Mouse (Mus musculus) hindbrain, embryonic 13.5 days (tissue): ENCODE measurements around the gene Hes2. TPM values are rescaled to one million over a fixed set of nuclear protein-coding genes. Genes with fewer than 3 reads are reported as not detected.

Experiments used
- ATAC-seq: fragments of 200-750 bp; cut with Nextera tagmentation; 2 replicates; pipeline ENCODE4 v1.8.0; 2017; ENCODE audit warnings: moderate TSS enrichment; ENCODE audit not compliant: low FRiP score
- H3K27ac ChIP-seq: fragments of 300-500 bp; sonication (generic); 2 replicates; pipeline ENCODE4 v1.5.1; 2015; ENCODE audit warnings: inconsistent platforms, mild to moderate bottlenecking, moderate library complexity
- H3K27me3 ChIP-seq: fragments of 300-500 bp; sonication (generic); 2 replicates; pipeline ENCODE4 v1.6.1; 2015; ENCODE audit warnings: mild to moderate bottlenecking, inconsistent platforms
- H3K36me3 ChIP-seq: fragments of 300-500 bp; sonication (generic); 2 replicates; pipeline ENCODE4 v1.6.1; 2015; ENCODE audit warnings: mild to moderate bottlenecking, inconsistent platforms
- H3K4me1 ChIP-seq: fragments of 300-500 bp; sonication (generic); replicated peaks from 2 replicates; pipeline ENCODE4 v1.6.1; 2015; ENCODE audit warnings: inconsistent platforms
- H3K4me2 ChIP-seq: fragments of 300-500 bp; sonication (generic); 2 replicates; pipeline ENCODE4 v1.6.1; 2015; ENCODE audit warnings: inconsistent platforms, mild to moderate bottlenecking, moderate library complexity
- H3K4me3 ChIP-seq: fragments of 300-500 bp; sonication (generic); 2 replicates; pipeline ENCODE4 v1.5.1; 2015; ENCODE audit warnings: mild to moderate bottlenecking, inconsistent platforms
- H3K9ac ChIP-seq: fragments of 300-500 bp; sonication (generic); 2 replicates; pipeline ENCODE4 v1.6.1; 2015; ENCODE audit warnings: mild to moderate bottlenecking, inconsistent platforms
- H3K9me3 ChIP-seq: fragments of 300-500 bp; sonication (generic); 2 replicates; pipeline ENCODE4 v1.6.1; 2016; ENCODE audit warnings: inconsistent platforms
- WGBS: fragments of 180-500 bp; shearing (Covaris S2); methylation state at CpG from one replicate; pipeline ENCODE4 v1.1.7; 2015; 5-methylcytosine and 5-hydroxymethylcytosine counted together
- polyA plus RNA-seq: library from polyadenylated mRNA; unstranded; fragments of >200 nt; fragmentation: Nextera tagmentation; extraction: Ambion mirVana; gene quantifications from 2 replicates; pipeline ENCODE4 v1.2.1, GENCODE M21; 2015

Hes2 gene
- polyA plus RNA-seq, 1 experiment from 2014 or later = 0.34 TPM

- 86% methylated on average over 5 of the region's 5 CpGs for WGBS
- ATAC-seq = no peak
- no peak overlapping the region for H3K4me2 ChIP-seq
- H3K36me3 ChIP-seq = no peaks in the 10 kb centered on the region
- H3K27me3 ChIP-seq = 0 out of 2 replicates have a peak, but pooled peaks cover 3% of the 10 kb centered on the region
- no peak overlapping the region for H3K4me3 ChIP-seq
- no peak overlapping the region for H3K27ac ChIP-seq
- no peaks in the 10 kb centered on the region for H3K9me3 ChIP-seq
- H3K9ac ChIP-seq = no peak overlapping the region
- H3K4me1 ChIP-seq = peaks cover 18% of the 10 kb centered on the region
Observed at GRCm38 (mm10) chr4:152197545-152197944, 38.9 kb downstream of the Hes2 start.

GRCm38 (mm10) chr4:152199617-152200016, 41.0 kb downstream of the Hes2 start:
- no peak for ATAC-seq
- 0 out of 2 replicates have a peak, but pooled peaks cover 3% of the 10 kb centered on the region for H3K27me3 ChIP-seq
- no peak overlapping the region for H3K9ac ChIP-seq
- H3K9me3 ChIP-seq = no peaks in the 10 kb centered on the region
- H3K27ac ChIP-seq = no peak overlapping the region
- no peak overlapping the region for H3K4me3 ChIP-seq
- H3K4me2 ChIP-seq = no peak overlapping the region
- H3K4me1 ChIP-seq = peaks cover 15% of the 10 kb centered on the region
- WGBS = 83% methylated on average over 1 of the region's 1 CpGs
- H3K36me3 ChIP-seq = no peaks in the 10 kb centered on the region

GRCm38 (mm10) chr4:152201492-152201891, 42.8 kb downstream of the Hes2 start:
- no peak overlapping the region for H3K9ac ChIP-seq
- H3K4me1 ChIP-seq = peaks cover 27% of the 10 kb centered on the region
- no peak overlapping the region for H3K27ac ChIP-seq
- no peaks in the 10 kb centered on the region for H3K36me3 ChIP-seq
- WGBS = 80% methylated on average over 6 of the region's 6 CpGs
- 0 out of 2 replicates have a peak, but pooled peaks cover 3% of the 10 kb centered on the region for H3K27me3 ChIP-seq
- H3K4me2 ChIP-seq = no peak overlapping the region
- no peak overlapping the region for H3K4me3 ChIP-seq
- H3K9me3 ChIP-seq = no peaks in the 10 kb centered on the region
- ATAC-seq = no peak

- no peak overlapping the region for H3K4me3 ChIP-seq
- no peak overlapping the region for H3K9ac ChIP-seq
- H3K36me3 ChIP-seq = peaks cover 4% of the 10 kb centered on the region; the same call in 1 of the 2 replicates
- H3K4me2 ChIP-seq = no peak overlapping the region
- H3K9me3 ChIP-seq = no peaks in the 10 kb centered on the region
- 0 out of 2 replicates have a peak, but pooled peaks cover 3% of the 10 kb centered on the region for H3K27me3 ChIP-seq
- 96% methylated on average over 1 of the region's 1 CpGs for WGBS
- H3K4me1 ChIP-seq = peaks cover 27% of the 10 kb centered on the region
- H3K27ac ChIP-seq = no peak overlapping the region
- no peak for ATAC-seq
Observed at GRCm38 (mm10) chr4:152202418-152202817, 43.8 kb downstream of the Hes2 start.

- ATAC-seq = no peak
- WGBS = 91% methylated on average over 3 of the region's 3 CpGs
- Histone ChIP-seq H3K4me3 (no peak overlapping the region), H3K9ac (no peak overlapping the region), H3K4me1 (peaks cover 27% of the 10 kb centered on the region), H3K4me2 (no peak overlapping the region), H3K27ac (no peak overlapping the region), H3K27me3 (0 out of 2 replicates have a peak, but pooled peaks cover 3% of the 10 kb centered on the region), H3K9me3 (no peaks in the 10 kb centered on the region), H3K36me3 (peaks cover 4% of the 10 kb centered on the region; the same call in 1 of the 2 replicates)
Observed at GRCm38 (mm10) chr4:152202905-152203304, 44.2 kb downstream of the Hes2 start.

DNA sequence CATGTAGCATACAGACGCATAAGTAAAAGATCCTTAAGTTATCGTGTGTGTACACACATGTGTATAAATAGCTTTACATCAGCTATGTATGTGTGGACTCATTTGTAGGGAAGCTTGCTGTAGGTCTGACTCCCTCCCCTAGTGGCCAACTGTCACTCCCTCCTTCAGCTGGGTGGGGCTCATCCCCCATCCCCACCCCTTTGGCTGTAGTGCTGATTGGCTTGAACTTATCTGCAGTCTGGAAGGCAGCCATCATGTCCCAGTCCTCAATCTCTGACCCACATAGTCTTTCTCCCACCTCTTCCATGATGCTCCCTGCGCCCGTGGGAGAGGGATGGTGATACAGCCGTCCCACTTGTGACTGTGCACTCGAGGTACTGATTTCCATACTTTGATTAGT, 46.0 kb downstream of the Hes2 start:
- 0 out of 2 replicates have a peak, but pooled peaks cover 3% of the 10 kb centered on the region for H3K27me3 ChIP-seq
- H3K4me1 ChIP-seq = peaks cover 27% of the 10 kb centered on the region
- H3K4me2 ChIP-seq = no peak overlapping the region
- H3K27ac ChIP-seq = no peak overlapping the region
- peaks cover 5% of the 10 kb centered on the region; the same call in 1 of the 2 replicates for H3K36me3 ChIP-seq
- no peaks in the 10 kb centered on the region for H3K9me3 ChIP-seq
- 94% methylated on average over 6 of the region's 6 CpGs for WGBS
- H3K9ac ChIP-seq = no peak overlapping the region
- H3K4me3 ChIP-seq = no peak overlapping the region
- no peak for ATAC-seq

- 0 out of 2 replicates have a peak, but pooled peaks cover 4% of the 10 kb centered on the region for H3K27me3 ChIP-seq
- no peaks in the 10 kb centered on the region for H3K9me3 ChIP-seq
- H3K4me1 ChIP-seq = peaks cover 23% of the 10 kb centered on the region
- no peak overlapping the region for H3K4me2 ChIP-seq
- H3K4me3 ChIP-seq = no peak overlapping the region
- 59% methylated on average over 6 of the region's 6 CpGs for WGBS
- no peak for ATAC-seq
- no peak overlapping the region for H3K27ac ChIP-seq
- peaks cover 11% of the 10 kb centered on the region for H3K36me3 ChIP-seq
- H3K9ac ChIP-seq = no peak overlapping the region
Observed at GRCm38 (mm10) chr4:152206199-152206598, 47.5 kb downstream of the Hes2 start.

GRCm38 (mm10) chr4:152209623-152210022, 51.0 kb downstream of the Hes2 start:
- peaks cover 28% of the 10 kb centered on the region for H3K27me3 ChIP-seq
- ATAC-seq = no peak
- no peak overlapping the region for H3K9ac ChIP-seq
- peaks cover 24% of the 10 kb centered on the region; the same call in 1 of the 2 replicates for H3K4me1 ChIP-seq
- peaks cover 11% of the 10 kb centered on the region for H3K36me3 ChIP-seq
- no peak overlapping the region for H3K4me3 ChIP-seq
- 49% methylated on average over 4 of the region's 4 CpGs for WGBS
- H3K9me3 ChIP-seq = no peaks in the 10 kb centered on the region
- H3K4me2 ChIP-seq = no peak overlapping the region
- no peak overlapping the region for H3K27ac ChIP-seq

Other genes with a start within 250 kb of the Hes2 start
- gene Dnajc11, start 225.2 kb upstream of the Hes2 start, polyA plus RNA-seq = 84.3 and 86.5 TPM in 2 replicates
- gene Thap3, start 169.9 kb upstream of the Hes2 start, polyA plus RNA-seq = 35.9 and 36.7 TPM in 2 replicates
- gene Phf13, start 162.6 kb upstream of the Hes2 start, polyA plus RNA-seq = 18.4 and 20.0 TPM in 2 replicates
- gene Klhl21, start 150.1 kb upstream of the Hes2 start, polyA plus RNA-seq = 3.2 and 3.7 TPM in 2 replicates
- 17.1 and 19.6 TPM in 2 replicates for gene Zbtb48, start 131.2 kb upstream of the Hes2 start, polyA plus RNA-seq
- 1.5 and 1.6 TPM in 2 replicates for gene Tas1r1, start 120.3 kb upstream of the Hes2 start, polyA plus RNA-seq
- 23.3 and 25.8 TPM in 2 replicates for gene Nol9, start 119.5 kb upstream of the Hes2 start, polyA plus RNA-seq
- gene Plekhg5, start 86.4 kb upstream of the Hes2 start, polyA plus RNA-seq = 10.2 and 10.9 TPM in 2 replicates
- gene Tnfrsf25, start 42.9 kb upstream of the Hes2 start, polyA plus RNA-seq = 1.00 and 1.3 TPM in 2 replicates
- gene Espn, start 6.5 kb upstream of the Hes2 start, polyA plus RNA-seq = 0.09 and 0.22 TPM in 2 replicates
- gene Acot7, start 19.3 kb downstream of the Hes2 start, polyA plus RNA-seq = 269 and 299 TPM in 2 replicates
- 9.0 and 9.3 TPM in 2 replicates for gene Gpr153, start 115.4 kb downstream of the Hes2 start, polyA plus RNA-seq
- gene Hes3, start 132.8 kb downstream of the Hes2 start, polyA plus RNA-seq = 0.38 and 0.79 TPM in 2 replicates
- gene Icmt, start 138.4 kb downstream of the Hes2 start, polyA plus RNA-seq = 17.2 and 18.4 TPM in 2 replicates
- 5.2 and 7.7 TPM in 2 replicates for gene Rnf207, start 160.1 kb downstream of the Hes2 start, polyA plus RNA-seq
- 205 and 218 TPM in 2 replicates for gene Rpl22, start 166.9 kb downstream of the Hes2 start, polyA plus RNA-seq
- gene Chd5, start 179.8 kb downstream of the Hes2 start, polyA plus RNA-seq = 38.7 and 38.9 TPM in 2 replicates